Comparison of ENCODE assay signal across 9 mouse cellular contexts in genomic region chr9:73302156-73302918, GRCm38 (mm10).
DNase-seq lines count a peak whose midpoint lies in the region; ATAC-seq and TF ChIP-seq lines count a peak whose summit lies in the region.
"Had no signal": no experiment of that assay in that cellular context is flagged by ENCODE, and none has a peak within 500 bp of the region (broad histone marks: within the 10 kb centered on the region; RNA-seq: fewer than 3 reads in every experiment).

No protein-coding gene starts in this region.

- no peaks in the 10 kb centered on the region for H3K36me3 ChIP-seq in kidney, embryonic 14.5 days (ENCODE audit: control insufficient read depth, insufficient read depth, low read length)
- no peaks in the 10 kb centered on the region for H3K36me3 ChIP-seq in liver, embryonic 12.5 days

- no peaks in the 10 kb centered on the region for H3K4me1 ChIP-seq in kidney, embryonic 14.5 days (ENCODE audit: control insufficient read depth, insufficient read depth, low read length)
- no peaks in the 10 kb centered on the region for H3K4me1 ChIP-seq in liver, embryonic 12.5 days

- H3K4me3 ChIP-seq in kidney, embryonic 14.5 days (ENCODE audit: low read length): no peak overlapping the region
- H3K4me3 ChIP-seq in liver, embryonic 12.5 days: no peak overlapping the region

- WGBS in kidney, embryonic 14.5 days: 89% methylated on average over 5 of the region's 5 CpGs
- 78% methylated on average over 5 of the region's 5 CpGs for whole genome bisulfite sequencing in liver, embryonic 12.5 days (ENCODE audit: insufficient replicate concordance)

- CTCF ChIA-PET in Patski (lab: Charles Lee): interaction anchor here (1.2 to 1.4 kb wide), 2 partner anchors 10 to 31 kb away, joined by 3 to 4 read pairs; no protein-coding TSS in a partner anchor

- no peak for ATAC-seq in kidney, embryonic 14.5 days (ENCODE audit: low FRiP score, low TSS enrichment)
- no peak for ATAC-seq in Patski
- no peak for ATAC-seq in liver, embryonic 12.5 days

- H3K9me3 ChIP-seq in kidney, embryonic 14.5 days (ENCODE audit: control insufficient read depth, low read length): no peaks in the 10 kb centered on the region
- peaks cover 4% of the 10 kb centered on the region; the same call in 1 of the 2 replicates for H3K9me3 ChIP-seq in liver, embryonic 12.5 days (replicated peaks)

- in situ Hi-C loops in Patski (cut with MboI; ENCODE audit: low pct_unique_long_range_greater_than_20kb): no loop called here

- DNase-seq in kidney, postnatal 14 days: peak; percentile 12
- no peak for DNase-seq in Patski (ENCODE audit: low read depth, low spot score)
- peak; percentile 68 to 72 for DNase-seq in cerebellum, postnatal 36 days
- DNase-seq in lung, postnatal 14 days: peak; percentile 54
- no peak for DNase-seq in frontal cortex, postnatal 14 days (ENCODE audit: low spot score in 2 of 2)
- DNase-seq in spleen, postnatal 36 days (ENCODE audit: low spot score in 2 of 2): no peak
- DNase-seq: kidney, postnatal 25 days had no signal

- H3K4me2 ChIP-seq in kidney, embryonic 14.5 days (replicated peaks; ENCODE audit: low read depth, low read length): no peak overlapping the region
- H3K4me2 ChIP-seq in liver, embryonic 12.5 days: no peak overlapping the region

- POLR2A ChIA-PET in Patski (lab: Charles Lee): no interaction called here

- peak; percentile 34 for TF ChIP-seq CTCF in Patski (IDR thresholded peaks at IDR 0.05)

- no peak overlapping the region for H3K27ac ChIP-seq in kidney, embryonic 14.5 days (ENCODE audit: low read depth, low read length)
- no peak overlapping the region for H3K27ac ChIP-seq in liver, embryonic 12.5 days

- no peak overlapping the region for H3K9ac ChIP-seq in kidney, embryonic 14.5 days (ENCODE audit: low read depth, low read length)
- H3K9ac ChIP-seq in liver, embryonic 12.5 days: no peak overlapping the region

- H3K27me3 ChIP-seq in kidney, embryonic 14.5 days (ENCODE audit: control insufficient read depth, insufficient read depth, low read length): no peaks in the 10 kb centered on the region
- H3K27me3 ChIP-seq in Patski: no peaks in the 10 kb centered on the region
- H3K27me3 ChIP-seq in liver, embryonic 12.5 days (replicated peaks): no peaks in the 10 kb centered on the region

Comparison
In these comparisons a context has a peak if more than half of its experiments do, and no peak if none do; other contexts are left out.
1. DNase-seq: peak in kidney, postnatal 14 days (single experiment), cerebellum, postnatal 36 days (2 of 2) and lung, postnatal 14 days (single experiment); none in Patski (single experiment), frontal cortex, postnatal 14 days (0 of 2) and spleen, postnatal 36 days (0 of 2).